Comparison of ENCODE assay signal across 13 mouse cellular contexts in the genomic region with DNA sequence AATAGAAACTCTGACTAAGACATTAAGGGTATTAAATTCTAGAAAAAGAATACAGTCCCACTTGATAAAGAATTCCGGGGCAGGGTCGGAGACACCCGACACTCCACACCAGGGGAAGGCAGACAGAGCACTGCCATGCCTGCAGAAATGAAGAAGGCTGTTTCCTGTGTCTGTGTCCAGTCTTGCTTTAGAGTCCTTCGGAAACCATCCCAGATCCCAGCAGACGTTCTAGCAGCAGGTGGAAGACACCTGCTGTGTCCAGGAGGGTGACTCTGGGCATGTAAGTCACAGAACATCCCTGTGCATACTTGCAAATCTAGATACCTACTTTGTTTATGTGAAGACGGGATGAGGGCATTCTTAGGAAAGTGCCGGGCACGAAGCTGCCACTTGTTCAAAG.
"Had no signal": no experiment of that assay in that cellular context is flagged by ENCODE, and none has a peak within 500 bp of the region (broad histone marks: within the 10 kb centered on the region; RNA-seq: fewer than 3 reads in every experiment).

No protein-coding gene starts in this region.

- H3K27me3 ChIP-seq: limb, embryonic 12.5 days; liver, embryonic 13.5 days; neural tube, embryonic 15.5 days; stomach, embryonic 15.5 days had no signal

- H3K4me2 ChIP-seq: limb, embryonic 12.5 days; liver, embryonic 13.5 days; neural tube, embryonic 15.5 days; stomach, embryonic 15.5 days had no signal

- H3K9ac ChIP-seq: limb, embryonic 12.5 days; liver, embryonic 13.5 days; neural tube, embryonic 15.5 days; stomach, embryonic 15.5 days had no signal

- H3K27ac ChIP-seq: layer of hippocampus, adult 2 months; limb, embryonic 12.5 days; liver, embryonic 13.5 days; neural tube, embryonic 15.5 days; stomach, embryonic 15.5 days had no signal

- H3K36me3 ChIP-seq: limb, embryonic 12.5 days; liver, embryonic 13.5 days; neural tube, embryonic 15.5 days; stomach, embryonic 15.5 days had no signal

- DNase-seq: kidney, postnatal 4 days; liver; liver, embryonic 13.5 days; lung, adult 18-20 months; midbrain, embryonic 14.5 days; right cerebral cortex, postnatal 14 days; thymus, adult 2 months; thymus, postnatal 25 days had no signal

- H3K4me1 ChIP-seq: limb, embryonic 12.5 days; liver, embryonic 13.5 days; stomach, embryonic 15.5 days had no signal

- H3K9me3 ChIP-seq: neural tube, embryonic 15.5 days; stomach, embryonic 15.5 days had no signal

- H3K4me3 ChIP-seq: layer of hippocampus, adult 2 months; limb, embryonic 12.5 days; liver, embryonic 13.5 days; myocyte; neural tube, embryonic 15.5 days; stomach, embryonic 15.5 days had no signal
